Mouse (Mus musculus) MEL-GATA-1-ER (cell line): Measurements from ENCODE around the gene Snx32.

Experiments used
- DNase-seq: peaks from one replicate; pipeline ENCODE4 v3.0.0-alpha.2; 2012; ENCODE audit warnings: low read depth; ENCODE audit errors: extremely low read depth

Snx32 gene

DNA sequence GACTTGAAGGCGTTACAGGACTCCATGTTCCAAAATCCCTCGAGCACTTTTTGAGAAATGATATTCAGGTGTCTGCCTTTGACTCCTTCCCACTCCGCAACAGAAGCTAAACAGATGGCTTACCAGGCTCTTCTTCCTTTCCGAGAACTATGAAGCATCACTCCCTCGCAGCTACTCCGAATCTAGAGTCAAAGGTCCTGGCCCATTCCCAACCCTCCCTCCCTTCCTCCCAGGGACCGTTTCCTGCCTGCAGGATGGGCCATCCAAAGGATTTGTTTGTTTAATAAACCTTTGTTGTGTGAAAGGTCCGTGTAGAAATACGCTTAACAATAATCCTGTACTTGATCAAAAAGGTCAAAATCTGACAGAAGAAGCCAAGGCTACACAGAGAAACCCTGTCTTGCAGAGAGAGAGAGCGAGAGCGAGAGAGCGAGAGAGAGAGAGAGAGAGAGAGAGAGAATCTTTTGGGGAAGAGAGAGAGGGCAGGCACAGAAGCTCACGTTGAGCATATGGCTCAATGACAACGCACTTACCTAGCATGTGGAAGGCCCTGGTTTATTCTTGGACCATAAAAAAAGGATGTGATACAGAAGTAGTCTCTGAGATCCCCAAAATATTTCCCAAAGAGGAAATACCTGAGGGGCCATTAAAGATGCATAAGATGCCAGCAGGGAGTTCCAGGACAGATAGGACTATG lies 52.4 kb downstream of the Snx32 start, which contains the start of gene Ccdc85b:
Gene Ccdc85b (minus strand): TSS at position 149 of the 697 bp plus-strand sequence.
- DNase-seq, result no peak

DNA sequence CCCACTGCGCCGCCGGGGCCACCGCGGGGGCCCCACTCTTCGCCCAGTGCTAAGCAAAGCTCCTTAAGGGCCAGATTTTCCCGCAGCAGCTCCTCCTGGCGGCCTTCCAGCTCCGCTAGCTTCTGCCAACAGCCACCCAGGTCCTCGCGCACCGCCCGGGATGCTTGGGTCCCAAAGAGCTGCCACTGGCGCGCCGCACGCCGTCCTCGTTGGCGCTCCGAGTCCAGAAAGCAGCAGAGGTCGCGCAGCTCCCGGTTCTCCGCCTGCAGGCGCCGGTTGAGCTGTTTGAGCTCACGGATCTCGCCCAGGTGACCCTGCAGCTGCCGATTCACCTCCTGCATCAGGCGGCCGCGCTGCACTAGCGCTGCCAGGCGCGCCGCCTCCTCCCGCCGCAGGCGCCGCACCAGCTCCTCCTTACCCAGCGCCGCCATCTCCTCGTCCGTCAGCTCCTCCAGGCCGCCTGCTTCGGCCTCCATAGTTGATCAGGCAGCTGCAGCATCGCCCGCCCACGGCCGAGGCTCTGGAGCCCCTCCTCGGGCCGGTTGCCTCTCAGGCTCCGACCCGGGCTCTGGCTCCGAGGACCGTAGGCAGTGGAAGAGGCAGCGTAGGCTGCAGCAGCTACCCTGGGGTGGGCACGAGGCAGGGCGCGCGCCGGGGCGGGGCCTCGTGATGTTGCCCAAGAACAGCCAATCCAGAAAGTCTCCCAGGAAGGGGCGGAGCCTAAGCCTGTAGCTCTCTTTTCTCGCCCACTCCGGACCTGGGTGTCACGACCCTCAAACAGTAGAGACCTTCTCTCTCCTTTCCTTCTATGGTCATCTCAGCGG lies 53.2 kb downstream of the Snx32 start:
- DNase-seq, result peak; percentile 76

DNA sequence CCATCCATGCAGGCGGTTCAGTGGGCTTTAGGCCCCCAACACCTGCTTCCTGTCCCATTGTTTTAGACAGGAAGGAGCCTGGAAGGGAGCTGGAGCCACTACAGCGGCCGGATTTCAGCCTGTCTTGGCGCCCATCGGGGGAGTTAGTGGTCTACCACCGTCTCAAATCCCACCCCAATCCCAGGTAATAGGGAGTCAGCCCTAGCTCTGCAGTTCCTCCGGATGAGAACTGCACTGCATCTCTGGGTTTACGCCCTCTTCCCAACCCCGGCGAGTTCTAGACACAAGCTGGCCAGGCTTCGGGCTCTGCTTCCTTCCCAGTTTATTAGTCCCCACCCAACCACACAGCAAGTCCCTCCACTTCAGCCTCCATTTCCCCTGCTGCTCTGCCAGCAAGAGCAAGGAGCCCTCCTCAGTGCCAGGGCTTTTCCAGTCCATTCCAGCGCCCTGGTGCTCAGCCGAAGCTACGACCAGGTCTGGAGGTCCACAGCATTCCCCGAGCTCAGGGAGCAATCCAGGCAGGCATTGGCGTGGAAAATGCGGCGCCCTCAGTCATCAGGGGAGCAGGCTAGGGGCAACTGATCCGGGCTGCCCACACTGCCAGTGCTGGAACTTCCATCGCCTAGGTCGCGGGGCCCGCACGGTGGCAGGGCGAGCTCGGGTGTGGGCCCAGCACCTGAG lies 54.0 kb downstream of the Snx32 start:
- DNase-seq, result no peak

DNA sequence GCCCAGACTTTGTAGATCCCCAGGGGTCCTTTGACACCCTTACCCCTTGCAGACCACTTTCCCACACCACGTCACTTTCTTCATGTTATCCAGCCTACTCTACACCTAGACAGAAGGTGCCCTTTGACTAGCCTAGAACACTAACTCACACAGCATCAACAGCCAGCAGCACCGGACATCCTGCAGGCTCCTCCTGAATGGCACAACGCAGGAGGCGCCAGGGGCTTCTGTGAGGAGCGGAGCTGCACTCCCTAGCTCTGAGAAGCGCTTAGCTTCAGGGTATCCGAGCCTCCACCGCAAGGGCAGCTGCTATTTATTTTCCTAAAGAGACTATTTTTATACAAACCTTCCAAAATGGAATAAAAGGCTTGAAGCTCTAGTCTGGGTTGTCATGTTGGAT lies 54.8 kb downstream of the Snx32 start:
- no peak for DNase-seq

DNA sequence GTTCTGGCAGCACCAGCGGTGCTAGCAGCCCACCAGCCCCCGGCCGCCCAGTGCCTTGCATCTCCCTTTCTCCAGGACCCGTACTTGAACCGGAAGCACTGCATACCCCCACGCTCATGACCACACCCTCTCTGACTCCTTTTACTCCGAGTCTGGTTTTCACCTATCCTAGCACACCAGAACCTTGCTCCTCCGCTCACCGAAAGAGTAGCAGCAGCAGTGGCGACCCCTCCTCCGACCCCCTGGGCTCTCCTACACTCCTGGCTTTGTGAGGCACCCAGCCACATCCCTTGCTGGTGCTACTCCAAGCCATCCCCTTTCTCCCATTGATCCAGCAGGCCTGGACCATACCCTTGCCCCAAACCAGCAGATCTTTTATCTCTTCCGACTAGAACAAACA lies 55.3 kb downstream of the Snx32 start:
- no peak for DNase-seq

DNA sequence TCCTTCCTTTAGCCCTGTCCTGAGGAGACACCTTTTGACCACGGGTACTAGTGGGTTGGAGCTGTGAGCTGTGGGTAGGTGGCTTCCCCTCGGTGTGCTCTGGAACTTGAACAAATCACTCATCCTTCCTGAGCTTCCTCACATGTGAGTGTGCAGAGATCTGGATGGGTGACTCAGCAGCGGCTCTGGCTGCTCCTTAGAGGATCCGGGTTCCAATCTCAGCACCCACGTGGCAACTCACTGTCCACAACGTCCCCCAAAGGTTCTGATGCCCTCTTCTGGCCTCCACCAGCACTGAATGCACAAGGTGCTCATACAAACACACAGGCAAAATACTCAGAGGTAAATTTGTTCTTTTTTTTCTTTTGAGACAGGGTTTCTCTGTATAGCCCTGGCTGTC lies 58.6 kb downstream of the Snx32 start:
- no peak for DNase-seq

DNA sequence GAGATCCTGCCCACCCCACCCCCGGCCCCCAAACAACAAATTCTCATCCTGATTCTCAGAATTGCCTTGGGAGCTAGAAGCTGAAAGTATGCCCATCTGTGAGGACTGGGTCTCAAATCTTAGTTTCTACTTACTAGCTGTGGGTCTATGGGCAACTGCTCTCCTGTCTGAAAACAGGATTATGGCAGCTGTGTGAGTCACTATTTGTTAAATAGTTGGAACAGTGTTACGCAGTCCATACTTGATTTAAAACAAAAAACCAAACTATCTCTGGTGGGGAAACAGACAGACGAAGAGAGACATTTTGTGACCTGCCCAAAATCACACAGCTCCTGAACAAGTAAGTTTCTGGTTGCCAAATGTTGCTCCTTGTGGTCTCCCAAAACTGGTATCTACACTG lies 60.7 kb downstream of the Snx32 start:
- DNase-seq, result no peak

DNA sequence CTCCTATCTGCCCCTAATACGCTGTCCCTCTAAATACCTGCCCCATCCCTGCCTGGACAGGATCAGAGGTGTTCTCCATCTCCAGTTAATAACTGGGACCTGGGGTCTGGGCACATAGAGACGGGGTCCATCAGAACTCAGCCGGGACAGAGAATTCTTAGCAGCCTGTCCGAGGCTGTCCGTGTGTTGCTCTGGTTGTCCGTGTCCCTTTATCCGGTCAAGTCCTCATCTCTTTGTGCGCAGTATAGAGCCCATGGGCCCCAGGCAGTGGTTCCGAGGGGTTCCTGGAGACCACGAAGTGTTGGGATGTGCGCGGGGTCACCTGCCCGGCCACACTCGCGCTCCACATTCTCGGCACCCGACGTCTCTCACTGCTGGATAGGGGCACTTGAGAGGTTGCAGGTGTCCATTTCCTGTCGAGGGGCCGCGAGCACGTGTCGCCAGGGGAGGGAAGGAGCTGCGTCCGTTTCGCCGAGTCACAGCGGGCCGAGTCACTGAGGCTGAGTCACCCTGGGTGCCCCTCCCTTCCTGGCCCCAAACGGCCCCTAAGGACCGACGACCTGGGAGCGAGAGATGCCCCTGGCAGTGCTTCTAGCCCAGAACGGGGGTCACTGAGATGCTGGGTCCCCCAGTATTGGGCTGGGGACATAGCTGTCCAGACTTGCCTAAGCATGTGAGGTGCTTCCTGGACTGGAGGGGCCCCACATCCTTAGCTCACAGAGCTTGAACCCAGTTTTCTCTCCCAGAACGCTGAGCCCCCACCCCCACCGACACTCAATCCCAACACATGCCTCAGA lies 61.8 kb downstream of the Snx32 start:
- no peak for DNase-seq

DNA sequence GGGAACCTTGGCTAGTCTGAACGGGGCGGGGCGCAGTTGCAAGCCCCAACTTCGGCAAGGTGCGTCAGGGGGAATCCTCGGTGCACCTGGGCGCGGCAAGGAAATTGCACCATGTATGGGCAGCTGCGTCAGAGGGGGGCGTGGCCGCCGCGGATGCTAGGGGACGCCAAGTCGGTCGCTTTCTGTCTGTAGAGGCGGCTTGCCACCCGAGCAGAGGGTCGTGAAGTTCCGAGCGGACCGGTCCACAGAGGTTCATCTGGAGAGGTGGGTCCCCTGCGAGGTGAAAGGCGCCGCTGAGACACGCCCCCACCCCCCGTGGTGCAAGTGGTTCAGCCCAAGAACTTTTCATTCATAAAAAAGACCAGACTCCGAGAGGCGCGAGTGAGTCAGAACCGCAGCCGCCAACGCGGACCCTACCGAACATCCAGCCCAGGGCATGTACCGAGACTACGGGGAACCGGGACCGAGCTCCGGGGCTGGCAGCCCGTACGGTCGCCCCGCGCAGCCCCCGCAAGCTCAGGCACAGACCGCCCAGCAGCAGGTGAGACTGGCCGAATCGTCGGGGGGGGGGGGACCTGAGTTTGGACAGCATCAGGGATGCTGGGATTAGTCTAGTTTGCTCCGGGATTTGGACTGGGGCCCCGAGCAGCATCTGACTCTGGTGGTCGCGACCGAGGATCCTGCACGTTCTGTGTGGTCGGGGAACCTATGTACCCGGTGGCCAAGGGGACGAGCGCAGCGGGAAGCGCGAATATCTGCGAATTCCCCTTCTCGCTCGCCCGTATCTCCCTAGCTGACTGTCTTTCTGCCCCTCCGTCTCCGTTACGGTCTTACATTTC lies 62.6 kb downstream of the Snx32 start, which contains the start of gene Fosl1:
Gene Fosl1 (plus strand): TSS at position 33 of the 839 bp plus-strand sequence.
- DNase-seq, result no peak

DNA sequence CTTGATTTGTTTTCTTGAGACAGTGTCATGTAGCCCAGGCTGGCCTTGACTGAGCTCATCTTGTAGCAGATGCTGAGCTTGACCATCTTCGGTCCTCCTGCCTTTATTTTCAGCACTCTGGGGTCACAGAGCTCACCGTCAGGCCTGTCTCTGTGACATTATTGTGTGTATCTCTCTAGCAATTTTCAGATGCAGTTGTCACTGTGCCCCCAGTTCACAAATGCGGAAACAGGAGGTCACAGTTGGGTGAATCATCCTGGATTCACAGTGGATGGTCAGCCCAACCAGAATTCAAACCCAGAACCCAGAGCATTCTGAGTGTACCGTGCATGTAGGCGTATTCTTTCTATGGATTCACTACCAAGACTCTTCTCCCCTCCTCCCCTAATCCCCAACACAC lies 64.6 kb downstream of the Snx32 start:
- DNase-seq, result no peak

DNA sequence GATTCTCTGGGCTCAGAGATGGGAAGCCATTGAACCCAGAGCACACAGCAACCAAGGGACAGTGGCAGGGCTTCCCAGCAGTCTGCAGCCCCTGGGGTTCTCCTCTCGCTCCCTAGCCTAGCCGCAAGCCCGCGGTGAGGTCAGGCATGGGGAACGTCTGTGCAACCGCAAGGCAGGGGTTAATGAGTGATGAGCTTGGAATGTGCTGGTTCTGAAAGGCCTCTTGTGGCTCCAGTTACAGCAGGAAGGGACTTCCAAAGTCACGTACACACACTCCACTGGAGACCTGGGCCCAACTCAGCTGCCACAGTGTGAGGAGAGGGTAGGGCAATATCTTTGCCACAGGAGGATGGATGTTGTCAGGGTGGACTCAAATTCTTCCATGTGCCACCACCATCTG lies 65.4 kb downstream of the Snx32 start:
- DNase-seq, result no peak

DNA sequence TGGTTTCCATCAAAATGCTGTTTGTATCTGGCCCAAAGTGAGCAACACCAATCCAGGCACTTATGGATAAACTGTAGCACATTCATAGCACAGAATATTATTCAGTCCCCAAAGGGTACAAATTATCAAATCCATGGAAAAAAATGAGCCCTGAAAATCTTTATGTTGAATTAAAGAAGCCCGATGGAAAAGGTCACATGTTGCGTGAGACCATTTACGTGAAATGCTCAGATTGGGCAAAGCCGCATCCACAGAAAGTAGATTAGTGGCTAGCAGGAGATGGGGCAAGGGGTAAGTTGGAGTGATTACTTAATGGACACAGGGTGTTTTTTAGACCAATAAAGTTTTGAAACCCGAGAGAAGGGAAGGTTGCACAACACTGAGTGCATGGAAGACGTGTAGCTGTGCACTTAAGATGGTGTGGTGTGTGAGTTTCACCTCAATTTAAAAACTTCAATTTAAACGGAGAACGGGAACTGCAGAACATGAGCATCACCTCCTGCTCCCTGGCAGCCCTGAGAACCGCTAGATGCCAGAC lies 65.9 kb downstream of the Snx32 start:
- DNase-seq, result no peak
